Mouse (Mus musculus) C2C12 (cell line): Measurements from ENCODE around the gene Plekhg1.

Experiments used
- CTCF ChIP-seq: IDR thresholded peaks from one replicate; pipeline ENCODE4 v1.5.1; 2011; ENCODE audit not compliant: control insufficient read depth, insufficient read depth, insufficient read length
- FOSL1 ChIP-seq: IDR thresholded peaks from one replicate; pipeline ENCODE4 v1.8.0; 2011; ENCODE audit warnings: mild to moderate bottlenecking, low read length; ENCODE audit not compliant: poor library complexity, insufficient read depth, severe bottlenecking
- MYOD1 ChIP-seq: IDR thresholded peaks from one replicate; pipeline ENCODE4 v1.6.1; 2011; ENCODE audit warnings: low read depth; ENCODE audit not compliant: control insufficient read depth, insufficient read length

- TF ChIP-seq FOSL1 (no peak), MYOD1 (no peak), CTCF (no peak)
These were observed 47.4 kb upstream of the Plekhg1 start for GRCm38 (mm10) chr10:3692791-3693190.
